Mouse (Mus musculus) CH12.LX (cell line): Measurements from ENCODE around the gene Polr1d. TPM values are rescaled to one million over a fixed set of nuclear protein-coding genes. Genes with fewer than 3 reads are reported as not detected.
A peak's percentile ranks its signal among the peaks of the same experiment; 100 is the strongest.

ENCODE experiments used
- DNase-seq: peaks from one replicate; pipeline ENCODE4 v3.0.0-alpha.2; 2013; ENCODE audit errors: extremely low read depth
- H3K27ac ChIP-seq: 2 replicates; pipeline ENCODE4 v1.5.1; 2012; ENCODE audit warnings: low read depth, mild to moderate bottlenecking, control low read depth, moderate library complexity; ENCODE audit not compliant: insufficient read depth
- H3K27me3 ChIP-seq: replicated peaks from 2 replicates; pipeline ENCODE3; 2012; ENCODE audit warnings: inconsistent platforms
- H3K36me3 ChIP-seq, 2 experiments: replicated peaks in 1 of 2; 2 replicates each; pipeline versions ENCODE3 to v1.6.1; 2012; ENCODE audit warnings: inconsistent platforms in 1 of 2, low read length in 1 of 2, mild to moderate bottlenecking in 1 of 2, mixed read lengths in 1 of 2, moderate library complexity in 1 of 2; ENCODE audit not compliant: control insufficient read depth in 1 of 2, insufficient read depth in 1 of 2
- H3K4me1 ChIP-seq, 2 experiments: 2 replicates each; pipeline ENCODE4 v1.6.1; 2012; ENCODE audit warnings: inconsistent platforms in 1 of 2, moderate library complexity in 1 of 2; ENCODE audit not compliant: insufficient read depth in 2 of 2, control insufficient read depth in 1 of 2
- H3K4me2 ChIP-seq: 2 replicates; pipeline ENCODE4 v1.6.1; 2012; ENCODE audit warnings: low read depth, mild to moderate bottlenecking, control low read depth; ENCODE audit not compliant: poor library complexity, insufficient read depth, severe bottlenecking
- H3K4me3 ChIP-seq, 3 experiments: fragments of 150-350 bp in 1 of 3; sonication (generic) in 1 of 3; replicated peaks in 1 of 3; 2 replicates each; pipeline versions ENCODE3 to v1.5.1; 2011 to 2012; ENCODE audit warnings: low read depth in 2 of 3, low read length in 2 of 3, mild to moderate bottlenecking in 2 of 3, moderate library complexity in 2 of 3, control low read depth in 1 of 3, improper control_type of control experiment in 1 of 3, inconsistent platforms in 1 of 3, mixed read lengths in 1 of 3; ENCODE audit not compliant: poor library complexity in 1 of 3
- H3K79me2 ChIP-seq: replicated peaks from 2 replicates; pipeline ENCODE4 v1.6.1; 2012; ENCODE audit warnings: mild to moderate bottlenecking, moderate library complexity; ENCODE audit not compliant: control insufficient read depth, poor library complexity, insufficient read depth, severe bottlenecking; ENCODE audit errors: extremely low read depth
- H3K9ac ChIP-seq: 2 replicates; pipeline ENCODE4 v1.6.1; 2012; ENCODE audit warnings: low read depth, mild to moderate bottlenecking, control low read depth, moderate library complexity; ENCODE audit not compliant: insufficient read depth
- H3K9me3 ChIP-seq: replicated peaks from 2 replicates; pipeline ENCODE3; 2012; ENCODE audit warnings: low read length, inconsistent platforms, mixed read lengths
- CHD1 ChIP-seq: IDR thresholded peaks from 2 replicates; pipeline ENCODE4 v1.6.1; 2012; ENCODE audit warnings: low read depth, low read length, improper control_type of control experiment, inconsistent platforms
- CTCF ChIP-seq, 2 experiments: IDR thresholded peaks in 1 of 2; conservative IDR thresholded peaks in 1 of 2; 2 replicates each; pipeline ENCODE4 v1.5.1; 2011 to 2012; ENCODE audit warnings: low read depth in 2 of 2, low read length in 2 of 2, improper control_type of control experiment in 1 of 2, inconsistent platforms in 1 of 2, mild to moderate bottlenecking in 1 of 2, moderate library complexity in 1 of 2
- HCFC1 ChIP-seq: IDR thresholded peaks from 2 replicates; pipeline ENCODE4 v1.6.1; 2012; ENCODE audit warnings: low read depth, mild to moderate bottlenecking, inconsistent platforms, low read length, improper control_type of control experiment
- IRF4 ChIP-seq: IDR thresholded peaks from 2 replicates; pipeline ENCODE4 v1.6.1; 2014; ENCODE audit warnings: low read depth, mild to moderate bottlenecking, inconsistent platforms, low read length, improper control_type of control experiment
- MAFK ChIP-seq: IDR thresholded peaks from 2 replicates; pipeline ENCODE4 v1.6.1; 2011; ENCODE audit warnings: low read length, improper control_type of control experiment; ENCODE audit not compliant: insufficient replicate concordance
- MAX ChIP-seq: IDR thresholded peaks from 2 replicates; pipeline ENCODE4 v1.6.1; 2011; ENCODE audit warnings: low read length, improper control_type of control experiment
- MAZ ChIP-seq: IDR thresholded peaks from 2 replicates; pipeline ENCODE4 v1.6.1; 2012; ENCODE audit warnings: low read depth, mild to moderate bottlenecking, inconsistent platforms, low read length, improper control_type of control experiment, moderate library complexity
- NRF1 ChIP-seq: IDR thresholded peaks from 2 replicates; pipeline ENCODE4 v1.6.1; 2014; ENCODE audit warnings: low read depth, mild to moderate bottlenecking, inconsistent platforms, low read length, improper control_type of control experiment, moderate library complexity
- PAX5 ChIP-seq: IDR thresholded peaks from 2 replicates; pipeline ENCODE4 v1.6.1; 2012; ENCODE audit warnings: low read length, inconsistent platforms, mixed read lengths
- POLR2A ChIP-seq: IDR thresholded peaks from 2 replicates; pipeline ENCODE4 v1.6.1; 2011; ENCODE audit warnings: low read depth, mild to moderate bottlenecking, improper control_type of control experiment, low read length
- SIN3A ChIP-seq: IDR thresholded peaks from 2 replicates; pipeline ENCODE4 v1.6.1; 2012; ENCODE audit warnings: low read length, improper control_type of control experiment, inconsistent platforms
- SMC3 ChIP-seq: IDR thresholded peaks from 2 replicates; pipeline ENCODE4 v1.6.1; 2011; ENCODE audit warnings: low read depth, low read length, improper control_type of control experiment
- TCF12 ChIP-seq: IDR thresholded peaks from 2 replicates; pipeline ENCODE4 v1.6.1; 2014; ENCODE audit warnings: low read depth, mild to moderate bottlenecking, inconsistent platforms, low read length, improper control_type of control experiment
- UBTF ChIP-seq: IDR thresholded peaks from 2 replicates; pipeline ENCODE4 v1.6.1; 2012; ENCODE audit warnings: low read depth, mild to moderate bottlenecking, inconsistent platforms, low read length, improper control_type of control experiment, moderate library complexity
- USF1 ChIP-seq: IDR thresholded peaks from 2 replicates; pipeline ENCODE4 v1.6.1; 2014; ENCODE audit warnings: low read depth, mild to moderate bottlenecking, inconsistent platforms, low read length, improper control_type of control experiment
- USF2 ChIP-seq: conservative IDR thresholded peaks from 2 replicates; pipeline ENCODE4 v1.6.1; 2011; ENCODE audit warnings: low read depth, low read length, improper control_type of control experiment
- ZC3H11A ChIP-seq: IDR thresholded peaks from 2 replicates; pipeline ENCODE4 v1.6.1; 2012; ENCODE audit warnings: low read depth, mild to moderate bottlenecking, inconsistent platforms, low read length, improper control_type of control experiment
- ZNF384 ChIP-seq: IDR thresholded peaks from 2 replicates; pipeline ENCODE4 v1.6.1; 2012; ENCODE audit warnings: low read depth, low read length, improper control_type of control experiment, inconsistent platforms
- dilution Hi-C: fragments of 300-500 bp; cut with MboI; formaldehyde crosslinking; loops from 2 replicates; pipeline ENCODE4 v1.14.3; 2020; ENCODE audit warnings: low sequenced_read_pairs; ENCODE audit not compliant: extremely low pct_unique_long_range_greater_than_20kb, extremely low pct_ligation_motif_present
- in situ Hi-C: fragments of 300-500 bp; cut with MboI; formaldehyde crosslinking; loops from 3 replicates; pipeline ENCODE4 v1.14.3; 2019; ENCODE audit warnings: low sequenced_read_pairs, low pct_ligation_motif_present, low pct_unique_long_range_greater_than_20kb, mixed read lengths
- polyA plus RNA-seq: library from polyadenylated mRNA; unstranded; fragments of >175 nt; gene quantifications from 2 replicates; pipeline ENCODE4 v1.2.1, GENCODE M21; 2012; ENCODE audit warnings: low read depth; ENCODE audit not compliant: insufficient read length
- total RNA-seq, 2 experiments: library from RNA; depleted of rRNA; stranded (reverse); fragments of 300-350 nt in 1 of 2; fragments of >200 nt in 1 of 2; gene quantifications; 2 replicates each; pipeline ENCODE4 v1.2.3; 2012 to 2014

The Polr1d gene
- total and polyA plus RNA-seq, 3 experiments: 293 to 354 (median 300) TPM

DNA sequence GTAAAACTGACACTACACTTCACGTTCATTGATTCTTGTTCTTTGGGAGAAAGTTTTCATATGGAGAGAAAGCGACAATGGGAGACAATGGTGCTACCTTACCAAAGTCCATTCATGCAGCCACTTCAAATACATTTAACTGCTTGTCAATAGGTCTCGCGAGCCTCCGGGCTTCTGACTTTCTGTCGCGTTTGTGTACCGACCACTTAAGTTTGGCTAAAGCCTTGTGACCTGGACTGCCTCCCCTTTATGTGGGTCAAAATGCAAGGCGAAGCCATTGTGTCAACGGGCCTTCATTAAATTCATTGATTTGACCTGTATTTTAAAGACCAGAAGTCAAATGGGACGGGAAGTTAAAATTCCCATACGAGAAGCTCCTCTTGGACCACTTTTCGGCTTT, 59.1 kb downstream of the Polr1d start:
- H3K36me3 ChIP-seq: no peaks in the 10 kb centered on the region

DNA sequence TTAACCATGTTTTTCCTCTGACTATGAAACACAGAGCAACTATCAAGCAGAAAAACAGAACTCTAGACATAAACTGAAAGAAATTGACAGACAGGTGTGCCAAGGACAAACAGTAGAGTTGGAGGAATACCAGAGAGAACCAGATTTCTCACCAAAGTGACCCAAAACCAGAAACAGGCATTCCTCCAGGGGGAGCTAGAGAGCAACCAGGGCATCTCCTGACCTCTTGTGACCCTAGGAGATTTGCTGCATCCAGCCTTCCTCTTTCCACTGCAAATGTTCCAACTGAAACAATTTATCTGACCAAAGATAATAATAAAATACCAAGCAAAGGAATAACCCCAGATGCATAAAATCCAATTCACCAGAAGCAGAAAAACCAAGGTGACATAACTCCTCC, 70.5 kb downstream of the Polr1d start:
- peaks cover 10% of the 10 kb centered on the region for H3K27me3 ChIP-seq
- dilution Hi-C loops: no loop called here
- TF ChIP-seq ZNF384: no peak
- TF ChIP-seq MAX: no peak
- TF ChIP-seq SMC3: peak; percentile 29
- TF ChIP-seq CTCF (conservative IDR thresholded peaks at IDR 0.05 in 1 of 2, IDR thresholded peaks at IDR 0.05 in 1 of 2; ENCODE audit: low read depth in 2 of 2, low read length in 2 of 2): peak; percentile 44 to 55
- no peak for TF ChIP-seq USF2
- no peak overlapping the region for H3K27ac ChIP-seq
- H3K79me2 ChIP-seq: no peaks in the 10 kb centered on the region
- no peaks in the 10 kb centered on the region for H3K4me1 ChIP-seq
- H3K4me2 ChIP-seq: no peak overlapping the region
- no peak overlapping the region for H3K4me3 ChIP-seq
- no peak overlapping the region for H3K9ac ChIP-seq
- DNase-seq: no peak
- peaks cover 6% of the 10 kb centered on the region for H3K9me3 ChIP-seq
- H3K36me3 ChIP-seq: no peaks in the 10 kb centered on the region
- in situ Hi-C loops: no loop called here

More for the DNA sequence above, 59.1 kb downstream of the Polr1d start:
- Histone ChIP-seq H3K4me3 (no peak overlapping the region), H3K9me3 (no peaks in the 10 kb centered on the region), H3K79me2 (no peaks in the 10 kb centered on the region), H3K9ac (no peak overlapping the region), H3K27me3 (no peaks in the 10 kb centered on the region), H3K4me1 (peaks cover 0 to 9% of the 10 kb centered on the region in 2 experiments; a peak in 2 of 4 replicates), H3K4me2 (no peak overlapping the region), H3K27ac (no peak overlapping the region)
- dilution Hi-C loops: no loop called here
- TF ChIP-seq HCFC1 (no peak), MAFK (no peak)
- in situ Hi-C loops: no loop called here
- DNase-seq: no peak

DNA sequence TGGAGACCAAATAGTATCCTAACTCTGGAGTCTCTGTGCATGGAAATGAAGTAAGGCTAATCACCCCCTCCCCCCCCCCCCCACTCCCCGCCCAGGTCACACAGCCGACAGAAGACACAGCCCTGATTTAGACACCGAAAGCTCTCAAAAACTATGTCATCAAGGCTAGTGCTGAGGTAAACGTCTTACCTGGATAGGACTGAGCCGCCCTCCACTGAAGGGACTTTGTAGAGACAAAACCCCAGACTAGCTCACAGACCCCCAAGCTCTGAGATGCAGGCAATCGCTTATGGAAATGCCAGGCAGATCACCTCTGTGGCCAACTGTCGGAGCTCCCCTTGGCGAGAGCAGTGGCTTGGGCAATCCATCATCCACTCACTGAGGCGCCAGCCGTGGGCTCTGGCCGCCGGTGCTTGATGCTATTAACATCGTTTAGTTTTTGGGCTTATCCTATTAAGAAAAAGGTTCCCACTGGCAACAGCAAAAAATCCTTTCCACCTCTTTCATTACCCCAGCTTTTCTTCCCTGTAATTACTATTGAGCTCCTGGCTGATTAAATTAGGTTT, 78.0 kb downstream of the Polr1d start:
- no peak for TF ChIP-seq ZC3H11A
- TF ChIP-seq IRF4: no peak
- TF ChIP-seq TCF12: no peak
- TF ChIP-seq POLR2A: no peak
- no peak for TF ChIP-seq CHD1
- TF ChIP-seq USF2: no peak
- TF ChIP-seq SIN3A: no peak
- no peak for TF ChIP-seq SMC3
- no peak for TF ChIP-seq NRF1
- TF ChIP-seq PAX5: no peak
- no peak for TF ChIP-seq CTCF (conservative IDR thresholded peaks at IDR 0.05 in 1 of 2, IDR thresholded peaks at IDR 0.05 in 1 of 2; ENCODE audit: low read depth in 2 of 2, low read length in 2 of 2)
- TF ChIP-seq USF1: no peak
- no peak for TF ChIP-seq MAZ
- TF ChIP-seq UBTF: no peak
- DNase-seq: no peak
- Histone ChIP-seq H3K9ac (no peak overlapping the region), H3K79me2 (no peaks in the 10 kb centered on the region), H3K9me3 (peaks cover under 1% of the 10 kb centered on the region), H3K4me2 (no peak overlapping the region), H3K27ac (no peak overlapping the region), H3K27me3 (peaks cover 17% of the 10 kb centered on the region), H3K4me3 (no peak overlapping the region), H3K4me1 (0 out of 4 replicates have a peak, but pooled peaks cover 0 to 3% of the 10 kb centered on the region in 2 experiments), H3K36me3 (no peaks in the 10 kb centered on the region)
- dilution Hi-C loops: no loop called here
- in situ Hi-C loops: no loop called here
